Mouse (Mus musculus) kidney, postnatal 0 days (tissue): ENCODE results near the gene Tango2. TPM values are rescaled to one million over a fixed set of nuclear protein-coding genes. Genes with fewer than 3 reads are reported as not detected.

Source experiments
- ATAC-seq: fragments of 200-750 bp; cut with Nextera tagmentation; replicated peaks from 2 replicates; pipeline ENCODE4 v1.8.0; 2017; ENCODE audit warnings: low read depth, moderate number of reproducible peaks, moderate TSS enrichment, moderate library complexity; ENCODE audit not compliant: low FRiP score
- DNase-seq: peaks from one replicate; pipeline ENCODE4 v3.0.0-alpha.2; 2016; ENCODE audit warnings: low spot score
- H3K27ac ChIP-seq: fragments of 300-500 bp; sonication (generic); 2 replicates; pipeline ENCODE4 v1.5.1; 2014; ENCODE audit warnings: mild to moderate bottlenecking
- H3K27me3 ChIP-seq: fragments of 300-500 bp; sonication (generic); 2 replicates; pipeline ENCODE4 v1.6.1; 2014; ENCODE audit warnings: low read length, mixed read lengths; ENCODE audit not compliant: insufficient read depth
- H3K36me3 ChIP-seq: fragments of 300-500 bp; sonication (generic); 2 replicates; pipeline ENCODE4 v1.6.1; 2014; ENCODE audit warnings: low read length, mixed read lengths; ENCODE audit not compliant: insufficient read depth
- H3K4me1 ChIP-seq: fragments of 300-500 bp; sonication (generic); replicated peaks from 2 replicates; pipeline ENCODE4 v1.6.1; 2014; ENCODE audit warnings: antibody characterized with exemption, low read length, mixed read lengths; ENCODE audit not compliant: insufficient read depth
- H3K4me2 ChIP-seq: fragments of 300-500 bp; sonication (generic); 2 replicates; pipeline ENCODE4 v1.6.1; 2014; ENCODE audit warnings: mild to moderate bottlenecking, low read length, moderate library complexity, mixed read lengths
- H3K4me3 ChIP-seq: fragments of 300-500 bp; sonication (generic); replicated peaks from 2 replicates; pipeline ENCODE4 v1.5.1; 2014; ENCODE audit warnings: low read depth, low read length
- H3K9ac ChIP-seq: fragments of 300-500 bp; sonication (generic); 2 replicates; pipeline ENCODE4 v1.6.1; 2014; ENCODE audit warnings: low read depth, low read length
- H3K9me3 ChIP-seq: fragments of 300-500 bp; sonication (generic); replicated peaks from 2 replicates; pipeline ENCODE4 v1.6.1; 2016; ENCODE audit warnings: low read length, inconsistent platforms, mixed read lengths
- CTCF ChIP-seq: IDR thresholded peaks from 2 replicates; pipeline ENCODE4 v1.5.1; 2016; ENCODE audit warnings: antibody characterized with exemption, low read depth, mild to moderate bottlenecking, moderate library complexity
- WGBS: fragments of 180-500 bp; shearing (Covaris S2); extraction: QIAGEN DNeasy Blood & Tissue Kit; methylation state at CpG from one replicate; pipeline ENCODE4 v1.1.7; 2014; 5-methylcytosine and 5-hydroxymethylcytosine counted together
- microRNA counts: library from miRNA; unstranded; fragments of <30 nt; microRNA quantifications from one replicate; lab custom pipeline; 2015
- microRNA-seq: library from miRNA; unstranded; fragments of <30 nt; microRNA quantifications from one replicate; pipeline ENCODE4, GENCODE M21; 2016
- polyA plus RNA-seq: library from polyadenylated mRNA; unstranded; fragments of >200 nt; fragmentation: Nextera tagmentation; extraction: Ambion mirVana; gene quantifications from 2 replicates; pipeline ENCODE4 v1.2.1, GENCODE M21; 2015

The Tango2 gene
- polyA plus RNA-seq, 1 experiment from 2014 or later: 28.3 TPM

DNA sequence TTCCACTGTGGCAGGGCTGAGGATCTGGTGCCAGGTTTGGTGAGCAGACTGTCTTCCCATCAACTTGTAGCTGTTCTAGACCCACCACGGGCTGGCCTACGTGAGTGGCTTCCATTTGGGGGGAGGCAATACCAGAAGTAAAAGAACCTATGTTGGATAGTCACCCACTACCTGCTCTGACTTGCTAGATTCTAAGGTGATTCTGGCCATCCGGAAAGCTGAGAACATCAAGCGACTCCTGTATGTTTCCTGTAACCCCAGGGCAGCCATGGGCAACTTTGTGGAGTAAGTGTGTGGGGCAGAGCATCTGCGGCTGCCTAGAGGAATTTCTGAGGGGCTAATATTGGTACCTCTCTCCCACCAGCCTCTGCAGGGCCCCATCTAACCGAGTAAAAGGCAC, 95.2 kb downstream of the Tango2 start:
- ATAC-seq: no peak
- H3K36me3 ChIP-seq: peaks cover 62% of the 10 kb centered on the region
- H3K9me3 ChIP-seq: no peaks in the 10 kb centered on the region
- H3K4me2 ChIP-seq: no peak overlapping the region
- no peak overlapping the region for H3K4me3 ChIP-seq
- TF ChIP-seq CTCF: no peak
- DNase-seq: no peak
- H3K4me1 ChIP-seq: peaks cover 12% of the 10 kb centered on the region; the same call in 1 of the 2 replicates
- H3K27ac ChIP-seq: no peak overlapping the region
- 81% methylated on average over 6 of the region's 6 CpGs for WGBS
- no peak overlapping the region for H3K9ac ChIP-seq
- no peaks in the 10 kb centered on the region for H3K27me3 ChIP-seq

DNA sequence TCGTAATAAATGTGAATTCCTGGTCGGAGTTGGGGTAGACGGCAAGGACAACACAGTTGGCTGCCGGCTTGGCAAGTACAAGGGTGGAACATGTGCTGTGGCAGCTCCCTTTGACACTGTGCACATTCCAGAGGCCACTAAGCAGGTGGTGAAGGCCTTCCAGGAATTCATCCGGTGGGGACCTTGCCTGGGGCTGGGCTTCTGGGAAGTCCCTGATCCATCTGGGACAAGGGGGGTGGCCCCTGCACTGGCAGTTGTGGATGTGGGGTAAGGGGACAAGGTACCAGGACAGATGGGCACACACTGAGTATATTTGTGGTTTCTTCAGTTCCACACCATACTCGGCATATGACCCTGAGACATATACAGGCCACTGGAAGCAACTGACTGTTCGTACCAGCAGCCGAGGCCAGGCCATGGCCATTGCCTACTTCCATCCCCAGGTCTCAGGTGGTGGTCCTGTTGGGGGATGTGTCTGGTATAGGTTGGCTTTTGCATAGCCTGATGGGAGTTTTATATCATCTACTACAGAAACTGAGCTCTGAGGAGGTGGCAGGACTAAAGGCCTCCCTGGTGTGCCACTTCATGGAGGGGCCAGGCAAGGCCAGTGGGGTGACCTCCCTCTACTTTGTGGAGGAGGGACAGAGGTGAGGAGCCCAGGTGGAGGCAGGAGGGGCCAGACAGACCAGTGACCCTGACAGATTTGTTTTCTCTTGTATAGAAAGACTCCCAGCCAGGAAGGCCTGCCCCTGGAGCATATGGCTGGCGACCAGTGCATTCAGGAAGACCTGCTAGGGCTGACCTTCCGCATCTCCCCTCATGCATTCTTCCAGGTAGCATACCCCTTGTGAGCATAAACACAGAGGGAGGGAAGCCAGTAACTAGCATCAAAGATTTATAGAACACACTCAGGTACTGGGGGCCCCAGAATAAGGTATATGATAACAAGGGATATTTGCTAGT, 96.8 kb downstream of the Tango2 start:
- Histone ChIP-seq H3K27ac (no peak overlapping the region), H3K9ac (0 out of 2 replicates have a peak overlapping the region, but pooled peaks have one; percentile 10), H3K4me2 (peak overlapping the region; percentile 94), H3K36me3 (peaks cover 46% of the 10 kb centered on the region), H3K9me3 (no peaks in the 10 kb centered on the region), H3K4me3 (no peak overlapping the region), H3K4me1 (peaks cover 23% of the 10 kb centered on the region; the same call in 1 of the 2 replicates), H3K27me3 (no peaks in the 10 kb centered on the region)
- ATAC-seq: no peak
- DNase-seq: no peak
- WGBS: 55% methylated on average over 10 of the region's 10 CpGs
- no peak for TF ChIP-seq CTCF

MicroRNAs encoded within 50 kb of the gene (microRNA counts, 519-probe panel; counts per million panel counts)
- microRNA mmu-miR-1306 (lab: Ali Mortazavi, UCI) (330 counts per million, percentile 68 among the panel's probes with 10 or more counts), microRNA mmu-miR-185 (lab: Ali Mortazavi, UCI) (3,716 counts per million, percentile 73 among the panel's probes with 10 or more counts)

Small RNAs within 50 kb of the gene (microRNA-seq; reads per million reads assigned to microRNA genes)
- gene Gm24572 (not detected), gene Gm26219 (not detected), gene Mir1306 (102 reads per million, percentile 51 among the genes with 10 or more reads in this experiment), gene Mir185 (270 reads per million, percentile 62 among the genes with 10 or more reads in this experiment)

Other genes starting within 250 kb of the Tango2 start
- 1.0 and 1.2 TPM in 2 replicates for gene Rtn4r, start 220.5 kb downstream of the Tango2 start, polyA plus RNA-seq
- gene Ccdc188, start 130.2 kb downstream of the Tango2 start, polyA plus RNA-seq: not detected in 2 replicates
- gene Zdhhc8, start 113.0 kb downstream of the Tango2 start, polyA plus RNA-seq: 13.1 and 13.5 TPM in 2 replicates
- gene Trmt2a, start 99.4 kb downstream of the Tango2 start, polyA plus RNA-seq: 53.0 and 59.2 TPM in 2 replicates
- 457 and 487 TPM in 2 replicates for gene Ranbp1, start 99.4 kb downstream of the Tango2 start, polyA plus RNA-seq
- 0.91 and 3.0 TPM in 2 replicates for gene Gm49776, start 89.8 kb downstream of the Tango2 start, polyA plus RNA-seq
- gene Dgcr8, start 58.9 kb downstream of the Tango2 start, polyA plus RNA-seq: 15.6 and 18.5 TPM in 2 replicates
- 20.0 and 20.6 TPM in 2 replicates for gene Arvcf, start 79 bp upstream of the Tango2 start, polyA plus RNA-seq
- gene Txnrd2, start 78.3 kb upstream of the Tango2 start, polyA plus RNA-seq: 29.8 and 30.6 TPM in 2 replicates
- gene Comt, start 78.7 kb upstream of the Tango2 start, polyA plus RNA-seq: 107 and 123 TPM in 2 replicates
- gene Gnb1l, start 150.6 kb upstream of the Tango2 start, polyA plus RNA-seq: 12.9 and 16.1 TPM in 2 replicates
- 2.2 and 3.0 TPM in 2 replicates for gene Rtl10, start 150.8 kb upstream of the Tango2 start, polyA plus RNA-seq
- gene Tbx1, start 242.6 kb upstream of the Tango2 start, polyA plus RNA-seq: 0.23 and 0.32 TPM in 2 replicates